Mouse (Mus musculus) 416B (cell line): ENCODE data around the gene Rps9.
A peak's percentile ranks its signal among the peaks of the same experiment; 100 is the strongest.
"Not testable (repeated sequence)": the region's sequence is repeated elsewhere in the genome, so short reads cannot be mapped to it uniquely, and the experiment has no call there.

Source experiments
- DNase-seq: peaks from one replicate; pipeline ENCODE4 v3.0.0; 2011; ENCODE audit warnings: low read depth

The Rps9 gene

GRCm38 (mm10) chr7:3698471-3698870 is 5.3 kb upstream of the Rps9 start:
- no peak for DNase-seq

DNA sequence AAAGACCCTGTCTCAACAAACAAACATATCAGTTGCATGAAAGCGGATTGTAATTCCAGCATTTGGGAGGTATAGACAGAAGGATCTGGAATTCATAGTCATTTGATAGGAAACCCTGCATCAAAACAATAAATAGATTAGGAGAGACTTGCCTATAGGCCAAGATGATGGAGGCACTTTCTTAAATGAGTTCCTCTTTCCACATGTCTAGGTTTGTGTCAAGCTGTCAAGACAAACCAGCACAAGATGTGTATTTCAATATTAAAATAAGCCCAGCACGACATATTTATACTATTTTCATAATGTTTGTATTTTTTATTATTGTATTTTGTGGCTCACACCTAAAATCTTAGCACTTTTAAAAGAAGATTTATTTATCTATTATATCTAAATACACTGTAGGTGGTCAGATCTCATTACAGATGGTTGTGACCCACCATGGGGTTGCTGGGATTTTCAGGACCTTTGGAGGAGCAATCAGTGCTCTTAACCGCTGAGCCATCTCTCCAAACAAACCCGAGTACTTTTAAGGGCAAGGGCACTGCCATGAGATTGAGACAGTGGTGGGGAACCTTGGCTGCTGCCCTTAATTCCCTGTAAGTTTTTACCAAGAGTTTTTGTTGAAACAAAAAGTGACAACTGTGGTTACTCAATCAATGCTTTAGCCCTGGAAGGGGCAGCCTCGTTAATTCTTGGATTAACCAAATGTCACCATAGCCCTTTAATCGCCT is 480 bp upstream of the Rps9 start:
- DNase-seq: peak; percentile 55

GRCm38 (mm10) chr7:3704475-3704874 is 682 bp downstream of the Rps9 start:
- DNase-seq: no peak

GRCm38 (mm10) chr7:3705461-3705860 is 1.7 kb downstream of the Rps9 start:
- peak; percentile 36 for DNase-seq

GRCm38 (mm10) chr7:3705911-3706310 is 2.1 kb downstream of the Rps9 start:
- DNase-seq: no peak

GRCm38 (mm10) chr7:3706343-3706934 is 2.6 kb downstream of the Rps9 start:
- DNase-seq: peak; percentile 47

DNA sequence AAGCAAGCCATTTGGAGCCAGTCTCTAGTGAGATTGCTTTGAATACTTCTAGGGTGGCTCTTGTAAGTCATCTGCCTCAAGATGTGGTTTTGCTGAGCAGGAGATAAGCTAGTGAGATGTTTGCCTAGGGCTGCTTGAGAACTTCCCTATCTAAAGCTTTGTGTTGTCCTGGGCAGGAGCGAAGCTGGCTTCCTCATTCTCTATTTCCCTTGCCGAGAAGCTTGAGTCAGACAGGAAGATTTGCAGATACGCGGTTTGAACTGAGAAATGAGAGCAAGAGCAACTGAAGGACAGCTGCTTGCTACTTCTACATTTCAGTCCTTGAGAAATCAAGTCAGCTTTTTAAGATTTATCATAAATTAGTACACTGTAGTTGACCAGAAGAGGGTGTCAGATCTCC is 3.2 kb downstream of the Rps9 start:
- peak; percentile 97 for DNase-seq

- DNase-seq: peak; percentile 58
Measured at GRCm38 (mm10) chr7:3707568-3708413, 4.0 kb downstream of the Rps9 start.

- DNase-seq: peak; percentile 55
Measured at GRCm38 (mm10) chr7:3708447-3708980, 4.7 kb downstream of the Rps9 start.

DNA sequence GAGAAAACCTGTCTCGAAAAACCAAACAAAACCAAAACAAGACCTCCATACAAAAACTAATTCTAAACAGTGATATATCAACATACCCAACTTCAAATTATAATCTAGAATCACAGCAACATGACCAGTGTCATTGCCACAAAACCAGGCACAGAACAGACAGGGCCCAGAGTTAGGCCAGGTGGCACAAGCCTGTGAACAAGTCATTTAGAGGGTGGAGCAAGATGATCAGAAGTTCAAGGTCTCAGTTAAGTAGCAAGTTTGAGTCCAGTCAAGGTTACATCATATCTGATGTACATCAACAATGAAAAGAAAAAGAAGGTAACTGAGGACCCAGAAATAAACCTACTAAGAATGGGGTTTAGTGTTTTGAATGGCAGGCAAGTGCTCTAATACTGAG is 5.2 kb downstream of the Rps9 start:
- DNase-seq: peak; percentile 61

DNA sequence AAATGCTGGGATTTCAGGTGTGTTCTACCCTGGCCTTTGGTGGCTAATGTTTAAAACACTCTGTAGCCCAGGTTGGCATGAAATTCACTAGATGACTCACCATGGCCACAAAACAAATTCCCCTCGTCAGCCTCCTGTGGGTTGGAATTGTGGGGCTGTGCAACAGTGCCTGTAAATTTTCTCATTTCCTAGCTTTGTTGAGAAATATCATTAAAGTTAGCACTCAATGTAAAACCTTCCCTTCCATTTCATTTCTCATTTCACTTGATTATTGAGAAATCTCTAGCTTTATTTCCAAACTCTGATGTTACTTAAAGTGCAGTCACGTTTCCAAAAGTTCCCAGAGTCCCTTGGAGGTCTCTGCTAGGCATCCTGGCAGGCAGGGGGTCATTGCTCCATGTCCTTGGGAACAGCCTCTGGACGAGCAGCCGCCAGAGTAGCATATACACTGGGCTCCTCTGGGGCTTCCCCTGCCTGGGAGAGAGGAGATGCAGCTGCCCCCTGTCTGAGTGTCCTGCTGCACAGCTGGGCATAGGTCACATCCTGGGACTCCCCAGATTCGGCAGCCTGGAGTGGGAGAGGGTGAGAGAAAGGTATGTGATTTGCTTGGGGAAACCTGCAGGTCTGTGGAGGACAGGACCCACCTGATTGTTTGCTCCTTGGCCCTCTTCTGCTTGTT is 8.6 kb downstream of the Rps9 start:
- peak; percentile 41 for DNase-seq

DNA sequence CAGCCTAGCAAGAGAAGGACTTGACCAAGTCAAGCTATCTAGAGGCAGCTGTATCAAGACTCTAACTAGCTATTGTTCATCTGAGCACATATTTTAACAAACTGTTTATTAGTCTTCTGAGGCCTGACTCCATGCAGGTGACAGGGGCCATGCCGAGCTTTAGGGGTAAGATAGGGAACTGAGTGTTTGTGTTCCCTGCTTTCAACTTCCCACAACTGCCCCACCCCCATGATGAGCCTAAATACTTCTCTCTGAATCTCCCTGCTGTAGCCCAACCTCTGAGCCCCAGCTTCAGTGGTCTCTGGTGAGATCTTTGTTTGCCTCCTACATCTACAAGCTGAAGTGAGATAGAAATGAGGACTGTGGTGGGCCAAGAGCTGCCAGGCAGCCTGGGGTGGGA is 11.5 kb downstream of the Rps9 start:
- DNase-seq: no peak

- not testable (repeated sequence) for DNase-seq
Measured at GRCm38 (mm10) chr7:3720268-3720667, 16.5 kb downstream of the Rps9 start, which contains the start of gene Pirb. Pirb (minus strand) TSS chr7:3720391.

GRCm38 (mm10) chr7:3725459-3725858 is 21.7 kb downstream of the Rps9 start:
- not testable (repeated sequence) for DNase-seq

DNA sequence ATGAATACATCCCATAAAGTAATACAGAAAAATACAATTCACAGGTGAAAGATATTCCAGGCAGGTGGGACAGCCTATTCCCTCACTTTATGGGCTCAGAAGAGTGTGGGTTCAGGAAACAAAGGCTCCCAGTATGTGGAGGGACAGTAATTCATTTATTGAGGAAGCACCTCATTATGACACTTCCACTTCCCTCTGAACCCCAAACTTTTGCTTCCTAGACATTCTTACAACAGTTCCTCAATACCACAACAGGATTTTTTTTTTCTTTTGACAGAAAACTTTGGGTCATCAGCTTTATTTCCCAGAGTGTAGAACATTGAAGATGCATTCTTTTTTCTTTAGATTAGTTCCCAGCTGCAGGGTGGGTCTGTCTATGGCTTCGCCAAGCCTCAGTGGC is 28.9 kb downstream of the Rps9 start:
- not testable (repeated sequence) for DNase-seq
